Mouse (Mus musculus): ENCODE data around the gene Adam15.

GRCm38 (mm10) chr3:89318971-89319590 is 30.7 kb downstream of the Adam15 start:
- TF ChIP-seq CTCF (IDR thresholded peaks at IDR 0.05; ENCODE audit: borderline replicate concordance, extremely low read depth, insufficient read depth, insufficient read length) = no peak
- no peak for TF ChIP-seq POLR2A (IDR thresholded peaks at IDR 0.05; ENCODE audit: borderline replicate concordance, extremely low read depth, insufficient read depth, insufficient read length, poor library complexity, severe bottlenecking)

All from brain, embryonic 14.5 days (tissue).